Mouse (Mus musculus) cortical plate, adult 2 months (tissue): ENCODE measurements around the gene Lmna. TPM values are rescaled to one million over a fixed set of nuclear protein-coding genes. Genes with fewer than 3 reads are reported as not detected.
A peak's percentile ranks its signal among the peaks of the same experiment; 100 is the strongest.

ENCODE experiments used
- H3K27ac ChIP-seq: fragments of 200-500 bp; 2 replicates; pipeline ENCODE4 v1.5.1; 2012; ENCODE audit warnings: low read length, control low read depth, inconsistent platforms; ENCODE audit not compliant: insufficient read depth
- H3K4me1 ChIP-seq: fragments of 200-500 bp; 2 replicates; pipeline ENCODE4 v1.6.1; 2011; ENCODE audit warnings: low read length; ENCODE audit not compliant: control insufficient read depth, insufficient read depth
- H3K4me3 ChIP-seq: fragments of 200-500 bp; 2 replicates; pipeline ENCODE4 v1.5.1; 2011; ENCODE audit warnings: mild to moderate bottlenecking, low read length, control low read depth; ENCODE audit not compliant: insufficient read depth
- CTCF ChIP-seq: fragments of 200-500 bp; IDR thresholded peaks from 2 replicates; pipeline ENCODE4 v1.5.1; 2011; ENCODE audit warnings: mild to moderate bottlenecking, control low read depth, low read length; ENCODE audit not compliant: insufficient read depth; ENCODE audit errors: extremely low read depth
- POLR2A ChIP-seq: fragments of 200-500 bp; IDR thresholded peaks from 2 replicates; pipeline ENCODE4 v1.6.1; 2011; ENCODE audit warnings: mild to moderate bottlenecking, low read length, control low read depth; ENCODE audit not compliant: insufficient read depth; ENCODE audit errors: extremely low read depth
- polyA plus RNA-seq: library from polyadenylated mRNA; depleted of rRNA; stranded (reverse); fragments of >200 nt; gene quantifications from 2 replicates; pipeline ENCODE4 v1.2.3, GENCODE M21; 2012

Gene Lmna
- polyA plus RNA-seq, 1 experiment, result 64.7 TPM

DNA sequence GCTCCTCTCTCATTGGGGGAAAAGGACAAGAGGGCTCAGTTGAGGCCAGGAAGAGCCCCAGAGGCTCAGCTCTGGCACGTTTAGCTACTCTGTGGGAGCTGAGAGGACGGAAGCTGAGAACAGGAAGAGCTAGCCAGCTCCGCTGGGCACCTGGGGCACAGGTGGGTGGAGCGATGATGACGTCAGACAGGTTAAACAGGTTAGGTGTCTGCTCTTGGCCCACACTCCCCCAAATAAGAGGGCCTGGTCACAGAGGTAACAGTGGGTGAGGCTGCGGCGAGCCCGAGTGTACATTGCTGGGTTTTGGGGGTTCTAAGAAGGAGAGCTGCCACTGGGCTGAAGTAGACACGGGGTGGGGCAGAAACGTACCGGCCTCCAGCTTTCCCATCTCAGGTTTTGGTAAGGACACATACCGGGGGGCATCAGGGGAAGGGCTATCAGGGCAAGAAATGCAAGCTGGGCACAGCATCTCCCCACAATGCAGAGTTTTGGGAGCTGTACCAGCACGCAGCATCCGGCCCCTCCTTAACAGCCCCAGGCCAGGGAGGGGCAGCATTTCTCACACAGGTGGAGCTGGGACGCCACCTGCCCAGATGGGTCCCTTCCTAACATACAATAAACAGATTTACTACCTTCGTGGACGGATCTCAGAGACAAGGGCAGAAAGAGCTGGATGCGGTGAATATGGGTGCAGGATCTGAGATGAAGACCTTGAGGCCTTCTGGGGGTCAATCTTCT, 38.6 kb upstream of the Lmna start, which contains the start of gene Rab25:
Rab25 (minus strand) TSS at position 121 of the 738 bp plus-strand sequence.
- H3K4me1 ChIP-seq, result no peaks in the 10 kb centered on the region; the same call in 1 of the 2 replicates
- H3K4me3 ChIP-seq, result no peak within 1 kb of the TSS
- TF ChIP-seq POLR2A, result no peak
- TF ChIP-seq CTCF, result no peak
- H3K27ac ChIP-seq, result no peak within 1 kb of the TSS

DNA sequence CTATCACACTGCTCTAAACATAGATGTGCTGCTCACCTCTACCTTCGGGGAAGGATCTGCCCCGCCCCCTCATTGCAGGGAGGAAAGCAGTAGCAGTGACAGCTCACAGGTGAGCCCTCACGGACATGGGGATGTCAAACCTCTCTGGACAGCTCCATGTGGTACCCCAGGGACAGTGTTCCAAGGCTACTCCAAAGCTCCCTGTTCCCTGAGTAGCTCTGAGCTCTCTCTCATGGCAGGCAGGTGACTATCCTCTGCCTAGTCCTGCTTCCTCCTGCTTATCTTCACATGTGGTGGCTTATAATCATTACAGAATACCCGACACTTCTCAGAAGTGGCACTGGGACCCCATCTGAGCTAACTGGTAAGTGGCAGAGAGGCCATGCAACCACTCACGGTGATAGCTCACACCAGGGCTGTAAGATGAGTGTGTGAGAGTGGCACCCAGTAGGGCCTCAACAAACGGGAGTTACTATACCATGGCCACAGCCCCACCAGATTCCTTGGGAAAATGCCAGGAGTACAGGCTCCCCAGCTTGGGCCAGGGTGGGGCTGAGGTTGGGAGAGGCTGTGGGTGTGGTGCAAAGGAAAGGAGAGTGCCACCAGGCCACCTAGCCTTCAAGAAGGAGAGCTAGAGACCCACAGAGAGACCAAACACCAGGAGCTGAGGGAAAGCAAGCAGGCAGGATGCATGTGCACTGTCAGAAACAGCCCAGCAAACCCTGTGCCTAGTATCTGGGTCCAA, 37.1 kb upstream of the Lmna start:
- H3K4me1 ChIP-seq, result no peaks in the 10 kb centered on the region; the same call in 1 of the 2 replicates
- TF ChIP-seq CTCF, result no peak
- no peak for TF ChIP-seq POLR2A
- H3K4me3 ChIP-seq, result no peak overlapping the region
- no peak overlapping the region for H3K27ac ChIP-seq

DNA sequence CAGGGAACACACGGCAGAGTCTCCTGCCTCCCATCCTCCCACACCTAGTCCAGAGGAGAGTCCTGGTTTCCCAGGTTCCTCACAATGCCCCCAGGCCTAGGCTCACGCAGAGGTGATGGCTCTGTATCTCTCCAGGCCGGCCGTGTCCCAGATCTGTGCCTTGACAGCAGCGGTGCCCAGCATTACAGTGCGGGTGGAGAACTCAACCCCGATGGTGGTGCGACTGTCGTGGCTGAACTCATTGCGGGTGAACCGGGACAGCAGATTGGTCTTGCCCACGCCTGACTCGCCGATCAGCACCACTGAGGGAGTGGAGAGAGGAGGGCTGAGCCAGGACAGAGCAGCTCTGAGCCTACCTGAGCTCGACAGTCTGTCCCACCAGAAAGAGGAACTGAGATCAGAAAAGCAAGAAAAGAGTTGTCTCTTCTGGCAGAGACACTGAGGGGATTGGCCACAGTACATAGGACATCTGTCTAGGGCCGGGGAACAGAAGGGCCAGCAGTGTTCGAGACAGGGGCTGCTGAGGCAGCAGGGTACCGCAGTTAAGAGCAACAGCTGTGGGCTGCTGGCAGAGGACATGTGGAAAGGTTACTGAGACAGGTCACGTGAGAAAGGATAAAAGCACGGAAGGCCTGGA, 35.3 kb upstream of the Lmna start:
- TF ChIP-seq POLR2A (no peak), CTCF (no peak)
- H3K4me3 ChIP-seq, result no peak overlapping the region
- H3K4me1 ChIP-seq, result no peaks in the 10 kb centered on the region
- no peak overlapping the region for H3K27ac ChIP-seq

DNA sequence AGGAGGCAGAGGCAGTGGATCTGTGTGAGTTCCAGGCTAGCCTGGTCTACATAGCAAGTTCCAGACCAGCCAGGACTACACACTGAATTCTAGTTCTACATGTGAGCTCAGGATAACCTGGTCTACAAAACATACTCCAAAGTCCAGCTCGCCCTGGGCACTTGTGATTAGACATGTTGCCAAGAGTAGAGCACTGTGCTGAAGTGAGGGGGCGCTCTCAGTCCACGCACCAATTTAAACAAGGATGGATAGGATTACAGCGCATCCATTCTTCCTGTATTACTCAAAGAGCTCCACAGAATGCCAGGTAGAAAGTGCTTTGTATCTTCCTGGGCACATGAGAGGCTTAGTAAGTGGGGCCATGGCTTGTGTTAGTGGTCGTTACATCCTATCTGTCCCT, 34.8 kb upstream of the Lmna start:
- H3K4me1 ChIP-seq, result no peaks in the 10 kb centered on the region

DNA sequence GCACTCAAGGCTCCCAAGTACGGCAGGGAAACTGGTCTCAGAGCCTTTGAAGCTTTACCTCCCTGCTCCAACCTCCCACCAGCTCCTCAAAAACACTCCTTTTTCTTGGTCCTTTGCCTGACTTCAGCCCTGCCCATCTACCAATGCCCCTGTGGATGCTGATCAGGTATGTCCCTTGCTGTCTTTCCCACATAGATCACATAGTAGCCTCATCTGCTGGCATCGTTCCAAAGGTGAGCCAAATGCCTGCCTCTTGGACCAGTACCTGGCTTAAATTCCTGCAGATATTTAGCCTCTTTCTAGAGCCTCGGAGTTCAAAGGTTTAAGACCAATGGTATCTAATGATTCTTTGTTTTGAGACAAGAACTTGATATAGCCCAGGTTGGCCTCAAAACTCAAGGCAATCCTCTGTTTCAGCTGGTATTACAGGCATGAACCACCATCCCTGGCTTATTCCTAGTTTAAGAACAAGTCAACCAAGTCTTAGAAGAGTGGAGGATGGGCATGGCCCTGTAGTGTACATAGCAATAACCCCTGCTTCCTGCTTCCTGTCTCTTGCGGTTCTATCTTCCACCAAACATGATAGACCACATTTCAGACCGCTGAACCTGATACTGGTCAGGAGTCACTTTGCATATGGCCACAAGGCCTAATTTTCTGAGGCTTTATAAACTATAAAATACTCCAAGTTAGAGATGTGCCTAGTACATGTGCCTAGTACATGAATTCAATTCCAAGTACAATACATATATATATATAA, 34.1 kb upstream of the Lmna start:
- no peak for TF ChIP-seq CTCF

More for the DNA sequence above, 34.8 kb upstream of the Lmna start:
- TF ChIP-seq CTCF (peak; percentile 33; the same call in 1 of the 2 replicates), POLR2A (no peak)
- no peak overlapping the region for H3K27ac ChIP-seq
- H3K4me3 ChIP-seq, result no peak overlapping the region

DNA sequence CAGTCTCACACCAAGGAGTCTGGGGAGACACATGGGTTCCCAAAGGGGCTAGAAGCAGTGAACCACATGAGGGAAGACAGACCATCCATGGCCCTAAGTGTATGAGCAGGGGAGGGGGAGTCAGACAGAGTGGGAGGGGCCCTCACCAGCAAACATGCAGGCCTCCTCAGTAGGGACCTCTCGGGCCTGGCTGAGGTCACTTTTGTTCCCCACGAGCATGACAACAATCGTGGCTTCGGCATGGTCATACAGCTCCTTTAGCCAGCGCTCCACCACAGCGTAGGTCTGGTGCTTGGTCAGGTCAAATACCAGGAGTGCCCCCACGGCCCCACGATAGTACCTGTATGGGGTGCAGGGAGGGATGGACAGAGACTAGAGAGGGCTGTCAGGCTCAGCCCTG, 33.4 kb upstream of the Lmna start:
- TF ChIP-seq POLR2A (no peak), CTCF (no peak)
- no peak overlapping the region for H3K27ac ChIP-seq
- H3K4me3 ChIP-seq, result no peak overlapping the region
- H3K4me1 ChIP-seq, result no peaks in the 10 kb centered on the region

More for the DNA sequence above, 34.1 kb upstream of the Lmna start:
- no peak overlapping the region for H3K27ac ChIP-seq
- no peak overlapping the region for H3K4me3 ChIP-seq
- H3K4me1 ChIP-seq, result no peaks in the 10 kb centered on the region

DNA sequence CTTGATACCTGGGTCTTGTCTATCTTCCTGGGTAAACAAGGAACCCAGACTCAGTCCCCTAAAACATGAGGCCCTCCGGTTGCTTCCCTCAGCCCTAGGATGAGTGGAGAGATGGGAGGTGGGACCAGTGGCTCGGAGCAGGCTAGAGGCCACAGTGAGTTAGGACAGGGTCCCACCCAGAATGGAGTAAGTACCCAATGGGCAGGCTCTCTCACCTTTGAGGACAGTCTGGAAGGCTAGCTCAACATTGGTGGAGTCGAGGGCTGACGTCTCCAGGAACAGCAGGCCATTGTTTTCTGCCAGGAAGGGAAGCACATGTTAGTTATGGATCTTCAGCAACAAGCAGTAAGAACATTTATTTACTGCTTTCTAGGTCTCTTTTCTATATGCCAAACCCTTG, 32.7 kb upstream of the Lmna start:
- Histone ChIP-seq H3K27ac (no peak overlapping the region), H3K4me3 (no peak overlapping the region), H3K4me1 (no peaks in the 10 kb centered on the region)
- TF ChIP-seq POLR2A (no peak), CTCF (no peak)

DNA sequence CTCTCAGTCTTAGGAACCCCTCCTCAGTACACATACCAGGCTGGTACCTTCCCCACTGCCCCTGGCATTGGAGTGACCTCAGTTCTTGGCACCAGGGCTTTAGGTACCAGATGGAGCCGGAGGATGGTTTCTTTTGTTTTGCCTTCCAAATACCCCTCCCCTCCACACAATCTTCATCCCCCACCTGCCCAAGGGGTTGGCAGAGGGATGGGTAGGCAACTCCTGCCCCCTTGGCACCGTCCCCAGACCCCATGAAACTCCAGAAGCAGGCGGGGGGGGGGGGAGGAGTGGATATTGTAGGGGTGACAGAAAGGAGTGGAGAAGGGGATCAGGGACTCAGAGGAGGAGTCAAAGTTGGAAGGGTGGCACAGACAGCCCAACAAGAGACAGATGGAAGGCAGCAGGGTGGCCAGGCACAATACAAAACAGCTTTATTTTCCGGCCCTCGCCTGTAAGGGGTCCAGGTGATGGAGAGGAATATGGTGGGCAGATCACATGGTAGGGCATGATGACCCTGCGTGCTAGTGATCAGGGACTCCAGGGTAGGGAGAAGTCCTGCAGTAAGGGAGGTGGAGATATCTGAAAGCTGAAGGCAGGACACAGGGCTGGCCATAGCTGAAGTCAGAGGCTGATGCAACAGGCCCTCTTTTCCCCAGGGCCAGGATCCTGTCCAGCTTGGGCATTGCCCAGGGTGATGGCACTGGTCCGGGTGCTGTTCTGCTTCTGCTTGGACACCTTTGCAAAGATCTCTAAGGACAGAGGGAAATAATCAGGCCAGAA, 32.1 kb upstream of the Lmna start:
- Histone ChIP-seq H3K4me3 (no peak overlapping the region), H3K27ac (no peak overlapping the region), H3K4me1 (no peaks in the 10 kb centered on the region)
- TF ChIP-seq CTCF (no peak), POLR2A (no peak)
